Mouse (Mus musculus) embryonic facial prominence, embryonic 13.5 days (tissue): ENCODE results near the gene L2hgdh. TPM values are rescaled to one million over a fixed set of nuclear protein-coding genes. Genes with fewer than 3 reads are reported as not detected.
"Not testable (repeated sequence)": the region's sequence is repeated elsewhere in the genome, so short reads cannot be mapped to it uniquely, and the experiment has no call there.

Source experiments
- ATAC-seq: fragments of 200-750 bp; cut with Nextera tagmentation; 2 replicates; pipeline ENCODE4 v1.8.0; 2017; ENCODE audit warnings: low read depth; ENCODE audit not compliant: insufficient number of reproducible peaks, insufficient read depth, low FRiP score, low TSS enrichment
- H3K27ac ChIP-seq: fragments of 300-500 bp; sonication (generic); 2 replicates; pipeline ENCODE4 v1.5.1; 2015; ENCODE audit warnings: moderate library complexity, mild to moderate bottlenecking, inconsistent platforms
- H3K27me3 ChIP-seq: fragments of 300-500 bp; sonication (generic); 2 replicates; pipeline ENCODE4 v1.6.1; 2015; ENCODE audit warnings: mild to moderate bottlenecking, inconsistent platforms
- H3K36me3 ChIP-seq: fragments of 300-500 bp; sonication (generic); 2 replicates; pipeline ENCODE4 v1.6.1; 2015; ENCODE audit warnings: mild to moderate bottlenecking, inconsistent platforms
- H3K4me1 ChIP-seq: fragments of 300-500 bp; sonication (generic); 2 replicates; pipeline ENCODE4 v1.6.1; 2015; ENCODE audit warnings: inconsistent platforms
- H3K4me2 ChIP-seq: fragments of 300-500 bp; sonication (generic); 2 replicates; pipeline ENCODE4 v1.6.1; 2015; ENCODE audit warnings: moderate library complexity, mild to moderate bottlenecking, inconsistent platforms
- H3K4me3 ChIP-seq: fragments of 300-500 bp; sonication (generic); 2 replicates; pipeline ENCODE4 v1.5.1; 2015; ENCODE audit warnings: mild to moderate bottlenecking, inconsistent platforms
- H3K9ac ChIP-seq: fragments of 300-500 bp; sonication (generic); 2 replicates; pipeline ENCODE4 v1.6.1; 2015; ENCODE audit warnings: mild to moderate bottlenecking, inconsistent platforms
- H3K9me3 ChIP-seq: fragments of 300-500 bp; sonication (generic); 2 replicates; pipeline ENCODE4 v1.6.1; 2016; ENCODE audit warnings: inconsistent platforms
- WGBS: fragments of 180-500 bp; shearing (Covaris S2); methylation state at CpG from one replicate; pipeline ENCODE4 v1.1.7; 2015; ENCODE audit warnings: mixed read lengths; 5-methylcytosine and 5-hydroxymethylcytosine counted together
- polyA plus RNA-seq: library from polyadenylated mRNA; unstranded; fragments of >200 nt; fragmentation: Nextera tagmentation; extraction: Ambion mirVana; gene quantifications from 2 replicates; pipeline ENCODE4 v1.2.1, GENCODE M21; 2015

L2hgdh gene
- polyA plus RNA-seq, 1 experiment from 2014 or later = 16.8 TPM

GRCm38 (mm10) chr12:69682788-69683419, 41.8 kb downstream of the L2hgdh start:
- H3K4me2 ChIP-seq = peak overlapping the region; percentile 63
- ATAC-seq = no peak
- no peaks in the 10 kb centered on the region for H3K9me3 ChIP-seq
- no peak overlapping the region for H3K27ac ChIP-seq
- peaks cover 9% of the 10 kb centered on the region for H3K4me1 ChIP-seq
- H3K27me3 ChIP-seq = no peaks in the 10 kb centered on the region
- H3K9ac ChIP-seq = peak overlapping the region; percentile 46; the same call in 1 of the 2 replicates
- WGBS = 43% methylated on average over 14 of the region's 14 CpGs
- H3K36me3 ChIP-seq = no peaks in the 10 kb centered on the region
- H3K4me3 ChIP-seq = peak overlapping the region; percentile 95

- Histone ChIP-seq H3K4me3 (peak overlapping the region; percentile 95), H3K4me2 (peak overlapping the region; percentile 63), H3K27me3 (no peaks in the 10 kb centered on the region), H3K36me3 (no peaks in the 10 kb centered on the region), H3K4me1 (peaks cover 9% of the 10 kb centered on the region), H3K9me3 (no peaks in the 10 kb centered on the region), H3K9ac (peak overlapping the region; percentile 99), H3K27ac (peak overlapping the region; percentile 95)
- WGBS = under 1% methylated on average over 52 of the region's 54 CpGs
- ATAC-seq = peak; percentile 85
Measured at GRCm38 (mm10) chr12:69682065-69682787, 42.4 kb downstream of the L2hgdh start.

GRCm38 (mm10) chr12:69681566-69682061, 43.1 kb downstream of the L2hgdh start, which contains the start of gene Sos2:
TSS of gene Sos2 (minus strand) at chr12:69681852.
- Histone ChIP-seq H3K4me1 (peaks cover 9% of the 10 kb centered on the region), H3K36me3 (no peaks in the 10 kb centered on the region), H3K27me3 (no peaks in the 10 kb centered on the region), H3K27ac (peak within 1 kb of the TSS; percentile 95), H3K4me3 (peak within 1 kb of the TSS; percentile 95), H3K4me2 (peak within 1 kb of the TSS; percentile 63), H3K9ac (peak within 1 kb of the TSS; percentile 99), H3K9me3 (no peaks in the 10 kb centered on the region)
- 0% methylated on average over 61 of the region's 85 CpGs for WGBS
- peak; percentile 86 for ATAC-seq

GRCm38 (mm10) chr12:69680635-69681565, 43.8 kb downstream of the L2hgdh start:
- peaks cover 9% of the 10 kb centered on the region for H3K4me1 ChIP-seq
- peak overlapping the region; percentile 95 for H3K4me3 ChIP-seq
- no peaks in the 10 kb centered on the region for H3K36me3 ChIP-seq
- ATAC-seq = 0 out of 2 replicates have a peak, but pooled peaks have one; percentile 15
- no peaks in the 10 kb centered on the region for H3K27me3 ChIP-seq
- peak overlapping the region; percentile 95 for H3K27ac ChIP-seq
- H3K9ac ChIP-seq = peak overlapping the region; percentile 99
- WGBS = under 1% methylated on average over 56 of the region's 56 CpGs
- peak overlapping the region; percentile 63 for H3K4me2 ChIP-seq
- H3K9me3 ChIP-seq = no peaks in the 10 kb centered on the region

GRCm38 (mm10) chr12:69676157-69676556, 48.5 kb downstream of the L2hgdh start:
- no peak overlapping the region for H3K4me3 ChIP-seq
- no peaks in the 10 kb centered on the region for H3K36me3 ChIP-seq
- 87% methylated on average over 4 of the region's 4 CpGs for WGBS
- H3K9ac ChIP-seq = no peak overlapping the region
- no peak overlapping the region for H3K27ac ChIP-seq
- H3K4me2 ChIP-seq = no peak overlapping the region
- H3K4me1 ChIP-seq = peaks cover 20% of the 10 kb centered on the region
- H3K27me3 ChIP-seq = no peaks in the 10 kb centered on the region
- no peaks in the 10 kb centered on the region for H3K9me3 ChIP-seq
- no peak for ATAC-seq

- Histone ChIP-seq H3K27ac (no peak overlapping the region), H3K4me2 (no peak overlapping the region), H3K36me3 (no peaks in the 10 kb centered on the region), H3K9me3 (no peaks in the 10 kb centered on the region), H3K4me1 (peaks cover 13% of the 10 kb centered on the region), H3K4me3 (no peak overlapping the region), H3K9ac (no peak overlapping the region), H3K27me3 (no peaks in the 10 kb centered on the region)
- 81% methylated on average over 10 of the region's 10 CpGs for WGBS
- ATAC-seq = no peak
Measured at GRCm38 (mm10) chr12:69674576-69675537, 49.8 kb downstream of the L2hgdh start.

GRCm38 (mm10) chr12:69674176-69674575, 50.5 kb downstream of the L2hgdh start:
- no peak for ATAC-seq
- no peak overlapping the region for H3K4me2 ChIP-seq
- no peaks in the 10 kb centered on the region for H3K36me3 ChIP-seq
- H3K27me3 ChIP-seq = no peaks in the 10 kb centered on the region
- H3K4me1 ChIP-seq = peaks cover 11% of the 10 kb centered on the region
- no peaks in the 10 kb centered on the region for H3K9me3 ChIP-seq
- H3K27ac ChIP-seq = no peak overlapping the region
- no peak overlapping the region for H3K9ac ChIP-seq
- no peak overlapping the region for H3K4me3 ChIP-seq
- WGBS = 72% methylated on average over 1 of the region's 1 CpGs

GRCm38 (mm10) chr12:69666721-69667120, 58.0 kb downstream of the L2hgdh start:
- no peak for ATAC-seq
- Histone ChIP-seq H3K36me3 (peaks cover 10% of the 10 kb centered on the region; the same call in 1 of the 2 replicates), H3K27ac (no peak overlapping the region), H3K4me1 (no peaks in the 10 kb centered on the region), H3K9ac (no peak overlapping the region), H3K9me3 (peaks cover 4% of the 10 kb centered on the region; the same call in 1 of the 2 replicates), H3K27me3 (no peaks in the 10 kb centered on the region), H3K4me3 (no peak overlapping the region), H3K4me2 (no peak overlapping the region)
- WGBS = 96% methylated on average over 5 of the region's 5 CpGs

- Histone ChIP-seq H3K4me3 (no peak overlapping the region), H3K4me2 (no peak overlapping the region), H3K4me1 (no peaks in the 10 kb centered on the region), H3K36me3 (peaks cover 16% of the 10 kb centered on the region; the same call in 1 of the 2 replicates), H3K27me3 (no peaks in the 10 kb centered on the region), H3K27ac (no peak overlapping the region), H3K9ac (no peak overlapping the region), H3K9me3 (peaks cover 4% of the 10 kb centered on the region; the same call in 1 of the 2 replicates)
- no peak for ATAC-seq
- 96% methylated on average over 5 of the region's 5 CpGs for WGBS
Measured at GRCm38 (mm10) chr12:69661658-69662057, 63.0 kb downstream of the L2hgdh start.

GRCm38 (mm10) chr12:69653973-69654372, 70.7 kb downstream of the L2hgdh start:
- not testable (repeated sequence) for H3K4me2 ChIP-seq, H3K9me3 ChIP-seq, H3K4me3 ChIP-seq, H3K4me1 ChIP-seq, H3K27me3 ChIP-seq, H3K27ac ChIP-seq, H3K9ac ChIP-seq
- peak; percentile 94 for ATAC-seq
- peaks cover 41% of the 10 kb centered on the region for H3K36me3 ChIP-seq
